Mouse (Mus musculus) small intestine, adult 2 months (tissue): Measurements from ENCODE around the gene Zfp91. TPM values are rescaled to one million over a fixed set of nuclear protein-coding genes. Genes with fewer than 3 reads are reported as not detected.

ENCODE experiments used
- H3K27ac ChIP-seq: fragments of 200-500 bp; 2 replicates; pipeline ENCODE4 v1.5.1; 2012; ENCODE audit warnings: low read depth, low read length, control low read depth, inconsistent platforms; ENCODE audit not compliant: insufficient read depth
- H3K27me3 ChIP-seq: fragments of 200-500 bp; 2 replicates; pipeline ENCODE4 v1.6.1; 2012; ENCODE audit warnings: mild to moderate bottlenecking, moderate library complexity, low read length, inconsistent platforms; ENCODE audit not compliant: control insufficient read depth, insufficient read depth
- H3K36me3 ChIP-seq: fragments of 200-500 bp; 2 replicates; pipeline ENCODE4 v1.6.1; 2012; ENCODE audit warnings: mild to moderate bottlenecking, low read length, control low read depth, inconsistent platforms; ENCODE audit not compliant: control insufficient read depth, insufficient read depth
- H3K4me1 ChIP-seq: fragments of 200-500 bp; 2 replicates; pipeline ENCODE4 v1.6.1; 2012; ENCODE audit warnings: low read length, inconsistent platforms, mixed read lengths; ENCODE audit not compliant: control insufficient read depth, insufficient read depth, insufficient read length
- H3K4me3 ChIP-seq: fragments of 200-500 bp; 2 replicates; pipeline ENCODE4 v1.5.1; 2012; ENCODE audit warnings: low read depth, mild to moderate bottlenecking, control low read depth, inconsistent platforms, low read length, moderate library complexity
- CTCF ChIP-seq: fragments of 200-500 bp; IDR thresholded peaks from 2 replicates; pipeline ENCODE4 v1.5.1; 2012; ENCODE audit warnings: low read depth, mild to moderate bottlenecking, control low read depth, inconsistent platforms, low read length, moderate library complexity, mixed read lengths; ENCODE audit not compliant: insufficient replicate concordance, insufficient read length; ENCODE audit errors: extremely low read depth
- POLR2A ChIP-seq: fragments of 200-500 bp; IDR thresholded peaks from 2 replicates; pipeline ENCODE4 v1.6.1; 2012; ENCODE audit warnings: low read depth, mild to moderate bottlenecking, control low read depth, inconsistent platforms, low read length, moderate library complexity
- WGBS: fragments of 180-500 bp; shearing (Covaris S2); methylation state at CpG from one replicate; pipeline ENCODE4 v1.1.7; 2018; 5-methylcytosine and 5-hydroxymethylcytosine counted together
- polyA plus RNA-seq: library from polyadenylated mRNA; depleted of rRNA; stranded (reverse); fragments of >200 nt; gene quantifications from 2 replicates; pipeline ENCODE4 v1.2.3, GENCODE M21; 2012; rRNA removed

Zfp91 gene
- 3.3 and 8.0 TPM in 2 replicates for polyA plus RNA-seq

GRCm38 (mm10) chr19:12795511-12796327 is at the start of gene Zfp91, which contains the start of gene Lpxn:
Gene Zfp91 (minus strand): TSS chr19:12796126.
Gene Lpxn (plus strand): TSS chr19:12796193.
- Histone ChIP-seq H3K4me1 (peaks cover 2% of the 10 kb centered on the region; the same call in 1 of the 2 replicates), H3K4me3 (peak within 1 kb of the TSS; percentile 97), H3K27me3 (no peaks in the 10 kb centered on the region), H3K27ac (peak within 1 kb of the TSS; percentile 99), H3K36me3 (0 out of 2 replicates have a peak, but pooled peaks cover 2% of the 10 kb centered on the region)
- under 1% methylated on average over 75 of the region's 76 CpGs for WGBS
- TF ChIP-seq CTCF (peak; percentile 20; the same call in 1 of the 2 replicates), POLR2A (peak; percentile 17)

- no peak overlapping the region for H3K4me3 ChIP-seq
- H3K36me3 ChIP-seq = no peaks in the 10 kb centered on the region
- no peak for TF ChIP-seq CTCF
- TF ChIP-seq POLR2A = no peak
- H3K27ac ChIP-seq = no peak overlapping the region
- WGBS = 80% methylated on average over 1 of the region's 1 CpGs
- H3K27me3 ChIP-seq = no peaks in the 10 kb centered on the region
- no peaks in the 10 kb centered on the region for H3K4me1 ChIP-seq
Observed at GRCm38 (mm10) chr19:12838507-12838906, 42.6 kb upstream of the Zfp91 start.

GRCm38 (mm10) chr19:12833625-12834024 is 37.7 kb upstream of the Zfp91 start:
- H3K36me3 ChIP-seq = no peaks in the 10 kb centered on the region
- no peak for TF ChIP-seq CTCF
- no peak for TF ChIP-seq POLR2A
- no peaks in the 10 kb centered on the region for H3K27me3 ChIP-seq
- no peak overlapping the region for H3K27ac ChIP-seq
- H3K4me1 ChIP-seq = no peaks in the 10 kb centered on the region
- WGBS = 68% methylated on average over 3 of the region's 3 CpGs
- no peak overlapping the region for H3K4me3 ChIP-seq

- H3K4me1 ChIP-seq = no peaks in the 10 kb centered on the region
- TF ChIP-seq CTCF = no peak
- TF ChIP-seq POLR2A = no peak
- no peaks in the 10 kb centered on the region for H3K36me3 ChIP-seq
- WGBS = 53% methylated on average over 1 of the region's 1 CpGs
- no peak overlapping the region for H3K27ac ChIP-seq
- H3K27me3 ChIP-seq = no peaks in the 10 kb centered on the region
- H3K4me3 ChIP-seq = no peak overlapping the region
Observed at GRCm38 (mm10) chr19:12831559-12831958, 35.6 kb upstream of the Zfp91 start.

- H3K4me1 ChIP-seq = no peaks in the 10 kb centered on the region
- H3K27me3 ChIP-seq = no peaks in the 10 kb centered on the region
- no peak overlapping the region for H3K27ac ChIP-seq
- TF ChIP-seq CTCF (no peak), POLR2A (no peak)
- no peak overlapping the region for H3K4me3 ChIP-seq
- H3K36me3 ChIP-seq = no peaks in the 10 kb centered on the region
- 77% methylated on average over 2 of the region's 2 CpGs for WGBS
Observed at GRCm38 (mm10) chr19:12830823-12831430, 35.0 kb upstream of the Zfp91 start.

- 81% methylated on average over 4 of the region's 4 CpGs for WGBS
- no peak overlapping the region for H3K27ac ChIP-seq
- no peaks in the 10 kb centered on the region for H3K4me1 ChIP-seq
Observed at GRCm38 (mm10) chr19:12824549-12824948, 28.6 kb upstream of the Zfp91 start.

GRCm38 (mm10) chr19:12820383-12820782 is 24.5 kb upstream of the Zfp91 start:
- WGBS = 24% methylated on average over 4 of the region's 4 CpGs
- Histone ChIP-seq H3K27ac (no peak overlapping the region), H3K36me3 (no peaks in the 10 kb centered on the region), H3K4me3 (no peak overlapping the region), H3K27me3 (no peaks in the 10 kb centered on the region), H3K4me1 (no peaks in the 10 kb centered on the region)
- TF ChIP-seq CTCF (no peak), POLR2A (no peak)

More at GRCm38 (mm10) chr19:12824549-12824948, 28.6 kb upstream of the Zfp91 start:
- Histone ChIP-seq H3K27me3 (no peaks in the 10 kb centered on the region), H3K4me3 (no peak overlapping the region), H3K36me3 (no peaks in the 10 kb centered on the region)
- TF ChIP-seq POLR2A = no peak
- no peak for TF ChIP-seq CTCF
